In the genomic region with DNA sequence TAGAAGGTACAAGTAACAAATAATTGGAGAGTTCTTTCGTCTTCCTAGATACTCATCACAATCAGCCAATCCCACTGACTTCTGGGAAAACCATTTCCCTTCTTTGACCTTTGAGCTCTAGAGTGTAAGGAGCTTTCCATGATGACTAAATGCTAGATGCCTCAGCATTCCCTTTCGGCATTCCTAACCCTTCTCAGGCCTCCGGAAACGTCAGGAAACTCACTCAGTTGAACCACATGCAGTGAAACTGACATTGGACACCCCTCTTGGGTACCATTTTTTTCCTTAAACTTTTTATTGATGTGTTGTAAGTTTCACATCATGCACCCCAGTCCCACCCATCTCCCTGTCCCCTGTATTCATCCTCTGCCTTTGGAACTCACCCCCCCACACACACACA, we compare ENCODE assay signal across 35 mouse cellular contexts.
"Had no signal": no experiment of that assay in that cellular context is flagged by ENCODE, and none has a peak within 500 bp of the region (broad histone marks: within the 10 kb centered on the region; RNA-seq: fewer than 3 reads in every experiment).

No protein-coding gene starts in this region.

- H3K27ac ChIP-seq: heart, embryonic 10.5 days; heart, embryonic 13.5 days; heart, embryonic 15.5 days; hindbrain, embryonic 10.5 days; hindbrain, embryonic 12.5 days; hindbrain, embryonic 13.5 days; hindbrain, embryonic 14.5 days; hindbrain, embryonic 15.5 days; hindbrain, postnatal 0 days; intestine, embryonic 15.5 days; kidney, embryonic 15.5 days; kidney, postnatal 0 days; layer of hippocampus, adult 2 months had no signal

- ATAC-seq: hindbrain, embryonic 16.5 days; hindbrain, postnatal 0 days; inflammation-experienced regulatory T-cells, adult 6 months; intestine, embryonic 15.5 days; intestine, embryonic 16.5 days; intestine, postnatal 0 days had no signal

- H3K9me3 ChIP-seq: heart, embryonic 10.5 days; heart, embryonic 12.5 days; heart, embryonic 13.5 days; heart, embryonic 15.5 days; hindbrain, embryonic 10.5 days; hindbrain, embryonic 12.5 days; hindbrain, embryonic 13.5 days; hindbrain, embryonic 15.5 days; intestine, embryonic 15.5 days; kidney, embryonic 15.5 days had no signal

- H3K27me3 ChIP-seq: heart, embryonic 12.5 days; heart, embryonic 13.5 days; heart, embryonic 15.5 days; hindbrain, embryonic 12.5 days; hindbrain, embryonic 13.5 days; hindbrain, embryonic 15.5 days; intestine, embryonic 15.5 days; kidney, embryonic 15.5 days had no signal

- H3K4me3 ChIP-seq: heart, embryonic 10.5 days; heart, embryonic 12.5 days; heart, embryonic 13.5 days; heart, embryonic 15.5 days; hindbrain, embryonic 10.5 days; hindbrain, embryonic 12.5 days; hindbrain, embryonic 13.5 days; hindbrain, embryonic 15.5 days; intestine, embryonic 15.5 days; kidney, embryonic 15.5 days; layer of hippocampus, adult 2 months had no signal

- H3K9ac ChIP-seq: heart, embryonic 12.5 days; heart, embryonic 13.5 days; heart, embryonic 15.5 days; hindbrain, embryonic 12.5 days; hindbrain, embryonic 13.5 days; hindbrain, embryonic 14.5 days; hindbrain, embryonic 15.5 days; intestine, embryonic 15.5 days; kidney, embryonic 15.5 days had no signal

- DNase-seq: heart, postnatal 10 days; heart, postnatal 14 days; heart, postnatal 36 days; heart, postnatal 4 days; kidney, adult 11 months; kidney, adult 18-20 months; kidney, adult 2 months; kidney, adult 8-10 months; kidney, adult 9 months; kidney, postnatal 10 days; kidney, postnatal 14 days; kidney, postnatal 25 days; kidney, postnatal 36 days; kidney, postnatal 4 days; layer of hippocampus, adult 9-11 months; layer of hippocampus, postnatal 36 days had no signal

- H3K4me1 ChIP-seq: heart, embryonic 10.5 days; heart, embryonic 12.5 days; heart, embryonic 13.5 days; heart, embryonic 15.5 days; hindbrain, embryonic 10.5 days; hindbrain, embryonic 12.5 days; hindbrain, embryonic 13.5 days; hindbrain, embryonic 15.5 days; intestine, embryonic 15.5 days; kidney, embryonic 15.5 days had no signal

- H3K36me3 ChIP-seq: heart, embryonic 10.5 days; heart, embryonic 12.5 days; heart, embryonic 13.5 days; heart, embryonic 15.5 days; hindbrain, embryonic 10.5 days; hindbrain, embryonic 12.5 days; hindbrain, embryonic 13.5 days; hindbrain, embryonic 15.5 days; intestine, embryonic 15.5 days; kidney, embryonic 15.5 days had no signal

- H3K4me2 ChIP-seq: heart, embryonic 11.5 days; heart, embryonic 12.5 days; heart, embryonic 13.5 days; heart, embryonic 15.5 days; hindbrain, embryonic 12.5 days; hindbrain, embryonic 13.5 days; hindbrain, embryonic 14.5 days; hindbrain, embryonic 15.5 days; intestine, embryonic 15.5 days; kidney, embryonic 15.5 days had no signal
